Mouse (Mus musculus) heart, adult 2 months (tissue): ENCODE data around the gene Lpcat3.

Experiments
- CTCF ChIP-seq: fragments of 200-600 bp; IDR thresholded peaks from 2 replicates; pipeline ENCODE4 v1.8.1; 2022; ENCODE audit warnings: antibody characterized with exemption, mild to moderate bottlenecking, moderate library complexity
- POLR2A ChIP-seq: fragments of 200-500 bp; IDR thresholded peaks from 2 replicates; pipeline ENCODE4 v1.6.1; 2011; ENCODE audit warnings: mild to moderate bottlenecking, low read depth, low read length, control low read depth; ENCODE audit not compliant: insufficient read depth

GRCm38 (mm10) chr6:124731038-124731437 lies 68.2 kb downstream of the Lpcat3 start:
- TF ChIP-seq CTCF (no peak), POLR2A (no peak)
